ENCODE assay signal across 7 mouse cellular contexts in the genomic region with DNA sequence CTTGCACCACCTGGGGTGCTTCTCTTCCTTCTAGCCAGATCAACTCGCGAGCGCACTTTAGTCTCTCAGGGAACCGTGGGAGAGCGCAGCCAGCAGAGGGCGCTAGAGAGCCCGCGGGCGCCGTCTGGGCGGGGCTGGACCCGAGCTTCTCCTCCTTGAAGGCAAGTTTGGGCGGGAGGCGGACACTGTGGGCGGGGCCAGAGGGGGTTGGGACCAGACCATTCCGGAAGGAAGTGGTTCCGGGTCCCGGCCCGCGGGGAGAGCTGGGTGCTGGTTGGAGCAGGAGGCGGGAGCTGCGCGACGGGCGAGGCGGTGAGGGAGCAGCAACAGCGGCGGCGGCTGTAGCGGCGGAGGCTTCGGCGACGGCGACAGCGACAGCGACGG. TPM values are rescaled to one million over a fixed set of nuclear protein-coding genes. Genes with fewer than 3 reads are reported as not detected.
DNase-seq lines count a peak whose midpoint lies in the region; ATAC-seq lines count a peak whose summit lies in the region.

No protein-coding gene starts in this region.

- peak overlapping the region; percentile 56 for H3K4me3 ChIP-seq in intestine, embryonic 15.5 days (replicated peaks)
- H3K4me3 ChIP-seq in midbrain, embryonic 10.5 days = peak overlapping the region; percentile 71

- H3K9ac ChIP-seq in intestine, embryonic 15.5 days = peak overlapping the region; percentile 51

- no peaks in the 10 kb centered on the region for H3K36me3 ChIP-seq in intestine, embryonic 15.5 days
- H3K36me3 ChIP-seq in midbrain, embryonic 10.5 days = no peaks in the 10 kb centered on the region

- H3K4me1 ChIP-seq in intestine, embryonic 15.5 days (replicated peaks) = no peaks in the 10 kb centered on the region
- peaks cover 4% of the 10 kb centered on the region; the same call in 1 of the 2 replicates for H3K4me1 ChIP-seq in midbrain, embryonic 10.5 days

- peak overlapping the region; percentile 59 for H3K4me2 ChIP-seq in intestine, embryonic 15.5 days (replicated peaks)

- intact Hi-C loops in gastrocnemius, postnatal 36 days (cut with DNase I) = loop anchor here (10.0 kb wide), 1 partner anchor 432 kb away; no protein-coding TSS in a partner anchor
- intact Hi-C loops in left cerebral cortex, postnatal 25 days (cut with DNase I) = loop anchor here (5.0 to 10.0 kb wide), 2 partner anchors 430 to 582 kb away; no protein-coding TSS in a partner anchor

- peak overlapping the region; percentile 74 for H3K27ac ChIP-seq in intestine, embryonic 15.5 days
- H3K27ac ChIP-seq in midbrain, embryonic 10.5 days (replicated peaks) = peak overlapping the region; percentile 91

- ATAC-seq in intestine, embryonic 15.5 days = peak; percentile 99

- DNase-seq in adrenal gland, adult 2 months = peak; percentile 98
- peak; percentile 93 for DNase-seq in embryo, embryonic 11.5 days (ENCODE audit: low read depth, low spot score)
- peak; percentile 91 to 96 for DNase-seq in gastrocnemius, postnatal 36 days
- peak; percentile 86 to 96 for DNase-seq in left cerebral cortex, postnatal 25 days (ENCODE audit: low spot score in 2 of 2)
- DNase-seq in midbrain, embryonic 10.5 days (ENCODE audit: low spot score) = peak; percentile 97
- peak; percentile 93 for DNase-seq in right cerebral cortex, postnatal 4 days

- no peaks in the 10 kb centered on the region for H3K9me3 ChIP-seq in intestine, embryonic 15.5 days
- H3K9me3 ChIP-seq in midbrain, embryonic 10.5 days (replicated peaks) = no peaks in the 10 kb centered on the region

- WGBS in intestine, embryonic 15.5 days = 16% methylated on average over 38 of the region's 38 CpGs
- WGBS in midbrain, embryonic 10.5 days = 10% methylated on average over 38 of the region's 38 CpGs

- H3K27me3 ChIP-seq in intestine, embryonic 15.5 days (replicated peaks) = no peaks in the 10 kb centered on the region
- peaks cover 42% of the 10 kb centered on the region for H3K27me3 ChIP-seq in midbrain, embryonic 10.5 days (ENCODE audit: low read depth, poor library complexity, severe bottlenecking)

RNA-seq across cellular contexts. Expression of a gene that starts 5.9 kb away (rescaled TPM):
- total RNA-seq in adrenal gland, adult 2 months (2021) = 1 to 10 TPM; 8.5 to 9.2 TPM
- polyA plus RNA-seq in adrenal gland, adult 2 months (2012; rRNA removed) = 0.32 and 0.53 TPM in 2 replicates
- total RNA-seq in gastrocnemius, postnatal 36 days (2021) = 1 to 10 TPM; 1.5 to 1.7 TPM
- polyA plus RNA-seq in intestine, embryonic 15.5 days (2015; fragmentation: Nextera tagmentation; extraction: Ambion mirVana) = 13.3 and 16.0 TPM in 2 replicates
- total RNA-seq in left cerebral cortex, postnatal 25 days (2021) = 10 to 100 TPM in 1 of 2 experiments, 1 to 10 TPM in 1; 9.7 to 11.7 TPM
- 23.2 and 27.4 TPM in 2 replicates for polyA plus RNA-seq in midbrain, embryonic 10.5 days (2016; fragmentation: Nextera tagmentation; extraction: Ambion mirVana)

Comparison
In these comparisons a context has a peak if more than half of its experiments do, and no peak if none do; other contexts are left out.
1. Peak in every context shown above with its lines: DNase-seq, ATAC-seq, H3K4me3 ChIP-seq and H3K27ac ChIP-seq.